13 mouse cellular contexts compared by ENCODE assay signal in the genomic region with DNA sequence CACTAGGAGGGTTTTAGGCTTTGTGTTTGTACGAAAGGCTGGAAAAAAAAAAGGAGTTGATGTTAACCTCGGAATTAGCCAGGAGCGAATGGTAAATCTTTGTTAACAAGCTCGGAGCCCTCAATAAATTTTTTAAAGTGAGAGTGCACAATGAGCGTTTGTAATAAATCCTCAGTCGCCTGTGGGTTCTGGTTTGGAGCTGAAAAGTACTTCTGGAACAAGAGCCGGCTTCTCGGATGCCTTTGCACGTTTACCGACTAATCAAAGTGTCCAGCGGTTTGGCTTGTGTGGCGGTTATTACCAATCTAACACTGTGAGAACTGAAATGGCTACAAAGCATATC. TPM values are rescaled to one million over a fixed set of nuclear protein-coding genes. Genes with fewer than 3 reads are reported as not detected.
A peak's percentile ranks its signal among the peaks of the same experiment; 100 is the strongest.
DNase-seq lines count a peak whose midpoint lies in the region; ATAC-seq lines count a peak whose summit lies in the region.
"Had no signal": no experiment of that assay in that cellular context is flagged by ENCODE, and none has a peak within 500 bp of the region (broad histone marks: within the 10 kb centered on the region; RNA-seq: fewer than 3 reads in every experiment).

No protein-coding gene starts in this region.

- peaks cover 21% of the 10 kb centered on the region for H3K4me1 ChIP-seq in heart, embryonic 16.5 days (ENCODE audit: control insufficient read depth, insufficient read depth, low read length)
- peaks cover 15% of the 10 kb centered on the region for H3K4me1 ChIP-seq in forebrain, embryonic 14.5 days (ENCODE audit: control insufficient read depth, insufficient read depth, low read length)
- H3K4me1 ChIP-seq in limb, embryonic 12.5 days (replicated peaks) = peaks cover 48% of the 10 kb centered on the region
- H3K4me1 ChIP-seq in neural tube, embryonic 13.5 days (replicated peaks) = peaks cover 57% of the 10 kb centered on the region

- H3K36me3 ChIP-seq in heart, embryonic 16.5 days (ENCODE audit: control insufficient read depth, insufficient read depth) = no peaks in the 10 kb centered on the region
- H3K36me3 ChIP-seq in forebrain, embryonic 14.5 days (ENCODE audit: control insufficient read depth, insufficient read depth, low read length) = no peaks in the 10 kb centered on the region
- H3K36me3 ChIP-seq in limb, embryonic 12.5 days = no peaks in the 10 kb centered on the region
- no peaks in the 10 kb centered on the region for H3K36me3 ChIP-seq in neural tube, embryonic 13.5 days

- H3K4me3 ChIP-seq in heart, embryonic 16.5 days (ENCODE audit: low read length) = no peak overlapping the region
- H3K4me3 ChIP-seq in forebrain, embryonic 14.5 days (ENCODE audit: low read depth, low read length) = 0 out of 2 replicates have a peak overlapping the region, but pooled peaks have one; percentile 9
- peak overlapping the region; percentile 19 for H3K4me3 ChIP-seq in limb, embryonic 12.5 days (replicated peaks)
- H3K4me3 ChIP-seq in neural tube, embryonic 13.5 days = peak overlapping the region; percentile 22

- H3K9me3 ChIP-seq in heart, embryonic 16.5 days (replicated peaks; ENCODE audit: control insufficient read depth, low read length) = no peaks in the 10 kb centered on the region
- no peaks in the 10 kb centered on the region for H3K9me3 ChIP-seq in forebrain, embryonic 14.5 days (replicated peaks; ENCODE audit: control insufficient read depth, low read length)
- no peaks in the 10 kb centered on the region for H3K9me3 ChIP-seq in limb, embryonic 12.5 days
- H3K9me3 ChIP-seq in neural tube, embryonic 13.5 days = no peaks in the 10 kb centered on the region

- H3K9ac ChIP-seq in heart, embryonic 16.5 days (ENCODE audit: low read length) = no peak overlapping the region
- H3K9ac ChIP-seq in forebrain, embryonic 14.5 days (ENCODE audit: low read length) = peak overlapping the region; percentile 35; the same call in 1 of the 2 replicates
- no peak overlapping the region for H3K9ac ChIP-seq in limb, embryonic 12.5 days (replicated peaks)
- H3K9ac ChIP-seq in neural tube, embryonic 13.5 days = peak overlapping the region; percentile 53; the same call in 1 of the 2 replicates

- no peak for DNase-seq in heart, postnatal 4 days
- no peak for DNase-seq in forebrain, embryonic 14.5 days (ENCODE audit: low spot score)
- DNase-seq in adrenal gland, postnatal 36 days = no peak
- no peak for DNase-seq in urinary bladder, adult 18-20 months (ENCODE audit: low spot score in 2 of 2)
- DNase-seq in adipocyte (ENCODE audit: low spot score) = no peak
- DNase-seq: cerebellum, adult 8-10 months; heart, adult 11 months; right cerebral cortex, postnatal 25 days had no signal

- WGBS in heart, embryonic 16.5 days = 65% methylated on average over 12 of the region's 12 CpGs
- 20% methylated on average over 12 of the region's 12 CpGs for WGBS in forebrain, embryonic 14.5 days
- 6% methylated on average over 12 of the region's 12 CpGs for WGBS in limb, embryonic 12.5 days
- 8% methylated on average over 12 of the region's 12 CpGs for WGBS in neural tube, embryonic 13.5 days

- H3K4me2 ChIP-seq in heart, embryonic 16.5 days (ENCODE audit: low read depth, low read length) = peak overlapping the region; percentile 17
- H3K4me2 ChIP-seq in forebrain, embryonic 14.5 days (ENCODE audit: low read length) = peak overlapping the region; percentile 46
- H3K4me2 ChIP-seq in limb, embryonic 12.5 days = peak overlapping the region; percentile 56
- peak overlapping the region; percentile 52 for H3K4me2 ChIP-seq in neural tube, embryonic 13.5 days

- H3K27ac ChIP-seq in heart, embryonic 16.5 days (ENCODE audit: low read length) = no peak overlapping the region
- no peak overlapping the region for H3K27ac ChIP-seq in forebrain, embryonic 14.5 days (ENCODE audit: low read depth, low read length)
- H3K27ac ChIP-seq in limb, embryonic 12.5 days = peak overlapping the region; percentile 80; the same call in 1 of the 2 replicates
- H3K27ac ChIP-seq in neural tube, embryonic 13.5 days (replicated peaks) = peak overlapping the region; percentile 95

- ATAC-seq in heart, embryonic 16.5 days (replicated peaks; ENCODE audit: extremely low read depth, insufficient read depth, low FRiP score) = no peak
- no peak for ATAC-seq in forebrain, embryonic 14.5 days
- no peak for ATAC-seq in limb, embryonic 12.5 days (ENCODE audit: insufficient number of reproducible peaks, insufficient read depth, low FRiP score, low TSS enrichment, low read depth)
- peak; percentile 1; the same call in 1 of the 2 replicates for ATAC-seq in neural tube, embryonic 13.5 days (ENCODE audit: low read depth)
- ATAC-seq: CD4-positive, CD25-positive, alpha-beta regulatory T cell, adult 4 months had no signal

- peaks cover 3% of the 10 kb centered on the region; the same call in 1 of the 2 replicates for H3K27me3 ChIP-seq in heart, embryonic 16.5 days (ENCODE audit: control insufficient read depth, insufficient read depth, low read length)
- peaks cover 16% of the 10 kb centered on the region; the same call in 1 of the 2 replicates for H3K27me3 ChIP-seq in forebrain, embryonic 14.5 days (replicated peaks; ENCODE audit: control insufficient read depth, insufficient read depth, low read length)
- H3K27me3 ChIP-seq in limb, embryonic 12.5 days = peaks cover 16% of the 10 kb centered on the region
- peaks cover 28% of the 10 kb centered on the region for H3K27me3 ChIP-seq in neural tube, embryonic 13.5 days

RNA-seq across cellular contexts. Expression of a gene that starts 46.1 kb away (rescaled TPM):
- 3.9 and 12.8 TPM in 2 replicates for polyA plus RNA-seq in heart, embryonic 16.5 days (2015; fragmentation: Nextera tagmentation; extraction: Ambion mirVana)
- total RNA-seq in heart, postnatal 4 days (2021) = under 1 TPM; 0.29 to 0.69 TPM
- 0.97 and 1.6 TPM in 2 replicates for polyA plus RNA-seq in forebrain, embryonic 14.5 days (2014; fragmentation: Nextera tagmentation; extraction: Ambion mirVana)
- 1.4 and 1.6 TPM in 2 replicates for polyA plus RNA-seq in limb, embryonic 12.5 days (2016; fragmentation: Nextera tagmentation; extraction: Ambion mirVana)
- polyA plus RNA-seq in neural tube, embryonic 13.5 days (2015; fragmentation: Nextera tagmentation; extraction: Ambion mirVana) = 0.60 and 0.99 TPM in 2 replicates
- under 1 TPM; 0.30 to 0.46 TPM for total RNA-seq in adrenal gland, postnatal 36 days (2021)
- total RNA-seq: layer of hippocampus, postnatal 25 days had no signal

Comparison
In these comparisons a context has a peak if more than half of its experiments do, and no peak if none do; other contexts are left out.
1. H3K27ac ChIP-seq: peak in limb, embryonic 12.5 days (single experiment) and neural tube, embryonic 13.5 days (single experiment); none in heart, embryonic 16.5 days (single experiment) and forebrain, embryonic 14.5 days (single experiment).
2. H3K9ac ChIP-seq: peak in forebrain, embryonic 14.5 days (single experiment) and neural tube, embryonic 13.5 days (single experiment); none in heart, embryonic 16.5 days (single experiment) and limb, embryonic 12.5 days (single experiment).
3. Peak in every context shown above with its lines, with median percentiles within 50 percentile points of each other: H3K4me2 ChIP-seq.